Mouse (Mus musculus): ENCODE measurements around the gene Gpatch8.

Gene Gpatch8

DNA sequence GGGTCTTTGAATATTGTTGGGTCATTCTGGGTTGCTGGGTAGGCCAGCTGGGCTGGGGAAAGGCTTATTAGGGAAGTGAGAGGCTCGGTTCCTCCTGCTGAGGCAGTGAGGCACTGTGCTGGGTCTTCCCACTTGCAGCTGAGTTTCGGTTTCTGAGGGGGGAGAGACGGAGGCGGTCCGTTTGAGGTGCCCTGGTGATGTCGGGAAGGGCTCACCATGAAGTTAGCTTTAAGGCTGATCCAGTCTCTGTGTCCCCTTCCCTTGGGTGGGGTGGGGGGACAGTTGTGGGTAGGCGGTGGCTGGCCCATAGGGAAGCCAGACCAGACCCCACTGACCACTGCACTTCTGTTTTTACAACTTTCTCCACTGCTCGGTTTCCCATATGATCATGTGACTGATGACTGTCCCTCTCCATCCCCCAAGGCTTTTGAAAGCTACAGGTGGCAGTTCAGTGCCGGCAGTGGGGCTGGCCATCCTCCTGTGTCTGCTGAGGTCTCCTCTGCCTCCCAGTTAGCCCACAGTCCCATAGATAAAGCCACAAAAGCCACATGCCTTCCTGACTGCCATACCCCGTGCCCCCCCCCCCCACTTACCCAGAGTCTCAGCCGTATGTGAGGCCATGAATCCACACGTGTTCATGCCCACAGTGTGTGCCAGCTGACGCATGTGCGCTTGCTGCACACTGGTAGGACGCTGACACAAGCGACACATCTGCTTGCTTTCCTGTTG is 123.9 kb downstream of the Gpatch8 start:
- DNase-seq = no peak

DNA sequence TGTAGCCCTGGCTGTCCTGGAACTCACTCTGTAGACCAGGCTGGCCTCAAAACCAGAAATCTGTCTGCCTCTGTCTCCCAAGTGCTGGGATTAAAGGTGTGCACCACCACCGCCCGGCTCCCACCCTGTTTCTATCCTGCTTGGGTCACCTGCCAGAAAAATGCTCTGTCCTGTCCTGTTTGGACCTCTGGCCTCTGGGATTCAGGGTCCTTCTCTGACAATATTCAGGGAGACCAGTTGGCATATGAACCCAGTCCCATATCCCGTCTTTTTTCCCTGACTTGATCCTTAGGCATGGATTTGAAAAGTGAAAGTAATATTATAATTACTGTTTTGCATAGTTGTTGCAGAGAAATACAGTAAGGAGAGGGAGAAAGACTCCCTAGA is 124.5 kb downstream of the Gpatch8 start:
- no peak for DNase-seq

DNA sequence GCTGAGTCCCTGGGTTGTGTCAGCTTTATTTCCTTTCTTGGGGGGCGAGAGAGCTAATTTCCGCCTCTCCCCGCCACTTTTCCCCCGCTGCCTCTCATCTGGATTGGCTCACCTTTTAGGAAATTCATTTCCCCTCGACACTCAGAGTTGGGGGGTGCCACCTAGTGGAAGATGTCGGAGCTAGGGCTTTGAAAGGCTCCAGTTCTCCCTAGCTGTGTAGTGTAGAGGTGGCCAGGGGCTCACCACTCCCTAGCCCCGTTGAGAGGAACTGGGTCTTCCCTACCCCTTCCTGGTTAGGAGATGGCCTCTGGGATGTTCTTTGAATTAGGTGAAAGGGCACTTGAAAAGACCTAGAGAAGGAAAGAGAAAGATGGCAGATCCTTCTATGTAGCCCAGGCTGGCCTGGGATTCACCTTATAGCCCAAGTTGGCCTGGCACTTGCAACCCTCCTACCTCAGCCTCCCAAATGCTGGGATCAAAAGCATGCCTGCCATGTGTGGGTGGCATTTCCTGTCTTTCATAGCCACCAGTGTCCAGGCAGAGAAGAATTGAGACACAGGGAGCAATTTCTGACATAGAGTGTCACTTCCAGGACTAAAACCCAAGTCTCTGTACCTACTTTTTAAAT is 125.1 kb downstream of the Gpatch8 start:
- peak; percentile 89 to 90 for DNase-seq

DNA sequence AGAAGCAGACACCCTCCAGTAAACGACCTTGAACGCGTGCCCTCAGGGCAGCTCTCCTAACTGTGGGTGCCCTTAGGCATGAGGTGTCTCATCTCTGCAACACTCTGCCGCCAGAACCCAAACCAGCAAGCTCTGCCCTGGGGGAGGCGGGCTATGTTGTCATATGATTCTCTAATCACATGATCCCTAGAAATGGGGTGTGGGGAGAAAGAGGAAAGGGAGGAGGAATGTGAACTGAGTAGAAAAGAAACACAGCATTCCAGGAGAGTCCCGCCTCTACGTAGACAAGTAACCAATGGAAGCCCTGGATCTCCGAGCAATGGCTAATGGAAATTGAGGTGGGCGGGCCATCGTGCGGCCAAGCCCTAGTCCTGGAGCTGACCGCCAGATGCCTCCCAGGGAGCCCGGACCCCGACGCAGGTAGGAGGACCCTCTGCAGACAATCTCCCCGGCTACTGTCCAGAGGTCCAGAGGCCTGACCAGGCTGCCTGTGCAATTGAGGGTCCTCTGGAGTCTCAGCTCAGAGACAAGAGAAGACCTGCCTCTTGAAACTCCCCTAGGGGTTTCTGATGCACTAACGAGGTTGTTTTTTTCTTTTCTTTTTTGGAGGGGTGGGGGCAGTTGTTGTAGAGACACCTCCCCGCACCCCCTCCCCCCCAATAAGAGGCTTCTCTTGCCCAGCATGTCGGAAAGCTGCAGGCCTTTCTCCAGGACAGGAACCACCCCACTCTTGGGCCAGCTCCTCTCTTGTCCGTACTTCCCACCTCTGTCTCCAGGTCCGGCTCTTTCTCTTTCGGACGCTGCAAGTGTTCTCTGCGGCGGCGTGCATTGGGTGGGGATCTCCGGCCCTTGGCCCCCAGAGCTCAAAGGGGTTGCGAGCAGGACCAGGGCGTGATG is 125.8 kb downstream of the Gpatch8 start, which contains the start of gene Grn:
Gene Grn, plus strand, starts transcription at position 195 of the 897 bp plus-strand sequence.
- peak; percentile 90 to 92 for DNase-seq

DNA sequence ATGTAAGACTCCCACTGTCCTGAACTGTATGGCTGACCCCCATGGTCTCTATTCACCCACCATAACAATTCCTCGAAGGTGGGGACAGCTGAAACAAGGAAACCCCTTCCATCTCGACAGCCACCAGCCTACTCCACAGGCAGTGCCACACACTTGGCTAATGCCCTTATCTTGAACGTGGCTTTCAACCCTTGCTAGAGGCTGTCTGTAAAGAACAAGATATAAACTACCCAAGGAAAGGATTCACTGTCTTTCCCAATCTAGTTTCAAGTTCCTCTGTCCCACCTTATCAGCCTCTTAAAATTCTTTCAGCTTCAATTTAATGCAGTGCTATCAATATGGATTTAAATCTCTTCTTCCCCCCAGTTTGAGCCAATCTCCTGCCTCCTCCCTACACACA is 126.6 kb downstream of the Gpatch8 start:
- DNase-seq = no peak

DNA sequence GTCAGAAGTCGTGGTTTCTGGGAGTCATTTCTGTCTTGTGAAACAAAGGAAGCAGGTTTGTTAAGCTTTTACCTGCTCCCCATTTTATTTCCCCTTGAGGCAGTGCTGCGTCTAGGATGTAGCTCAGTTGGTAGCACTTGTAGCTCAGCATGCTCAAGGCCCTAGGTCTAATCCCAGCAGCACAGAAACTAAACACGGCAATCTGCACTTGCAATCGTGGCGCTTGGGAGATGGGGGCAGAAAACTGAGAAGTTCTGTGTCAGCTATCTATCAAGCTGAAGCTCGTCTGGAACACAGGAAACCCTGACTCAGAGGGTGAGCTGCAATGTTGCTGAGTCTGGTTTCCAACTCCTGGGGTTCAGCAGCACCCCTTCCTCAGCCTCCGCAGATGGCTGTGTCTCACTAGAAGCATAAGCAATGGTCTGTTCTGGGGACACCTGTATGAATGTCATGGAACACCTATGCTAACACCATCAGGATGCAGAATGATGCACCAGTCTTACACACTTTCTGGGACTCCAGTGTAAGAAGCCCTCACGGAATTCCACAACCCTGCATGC is 127.1 kb downstream of the Gpatch8 start:
- DNase-seq = no peak
